Mouse (Mus musculus) liver, embryonic 14.5 days (tissue): ENCODE results near the gene Maml1. TPM values are rescaled to one million over a fixed set of nuclear protein-coding genes. Genes with fewer than 3 reads are reported as not detected.

Experiments used
- ATAC-seq: fragments of 200-750 bp; cut with Nextera tagmentation; 2 replicates; pipeline ENCODE4 v1.8.0; 2017; ENCODE audit warnings: moderate number of reproducible peaks, mild to moderate bottlenecking, moderate library complexity; ENCODE audit not compliant: insufficient read depth
- DNase-seq, 3 experiments: peaks; one replicate each; pipeline ENCODE4 v3.0.0-alpha.2; 2012 to 2013; ENCODE audit warnings: low read depth in 3 of 3, low spot score in 3 of 3
- H3K27ac ChIP-seq: fragments of 300-500 bp; sonication (generic); 2 replicates; pipeline ENCODE4 v1.5.1; 2014; ENCODE audit warnings: moderate library complexity, mild to moderate bottlenecking, control low read depth, inconsistent platforms
- H3K27me3 ChIP-seq: fragments of 300-500 bp; sonication (generic); 2 replicates; pipeline ENCODE4 v1.6.1; 2014; ENCODE audit warnings: mild to moderate bottlenecking, low read length, moderate library complexity; ENCODE audit not compliant: control insufficient read depth, insufficient read depth
- H3K36me3 ChIP-seq: fragments of 300-500 bp; sonication (generic); replicated peaks from 2 replicates; pipeline ENCODE4 v1.6.1; 2014; ENCODE audit warnings: low read depth; ENCODE audit not compliant: control insufficient read depth, insufficient read depth
- H3K4me1 ChIP-seq, 2 experiments: fragments of 200-500 bp in 1 of 2; fragments of 300-500 bp in 1 of 2; sonication (generic) in 1 of 2; replicated peaks; 2 replicates each; pipeline ENCODE4 v1.6.1; 2012 to 2014; ENCODE audit warnings: antibody characterized with exemption in 1 of 2, inconsistent platforms in 1 of 2, low read length in 1 of 2; ENCODE audit not compliant: control insufficient read depth in 2 of 2, insufficient read depth in 2 of 2
- H3K4me2 ChIP-seq: fragments of 300-500 bp; sonication (generic); 2 replicates; pipeline ENCODE4 v1.6.1; 2014; ENCODE audit warnings: low read depth, mild to moderate bottlenecking, control low read depth, moderate library complexity
- H3K4me3 ChIP-seq, 2 experiments: fragments of 200-500 bp in 1 of 2; fragments of 300-500 bp in 1 of 2; sonication (generic) in 1 of 2; 2 replicates each; pipeline ENCODE4 v1.5.1; 2012 to 2014; ENCODE audit warnings: low read depth in 2 of 2, low read length in 2 of 2, mild to moderate bottlenecking in 2 of 2, control low read depth in 1 of 2, inconsistent platforms in 1 of 2, moderate library complexity in 1 of 2; ENCODE audit not compliant: insufficient read depth in 1 of 2
- H3K9ac ChIP-seq: fragments of 300-500 bp; sonication (generic); replicated peaks from 2 replicates; pipeline ENCODE4 v1.6.1; 2014; ENCODE audit warnings: mild to moderate bottlenecking, control low read depth, moderate library complexity
- H3K9me3 ChIP-seq: fragments of 300-500 bp; sonication (generic); 2 replicates; pipeline ENCODE4 v1.6.1; 2016; ENCODE audit warnings: low read length, mixed read lengths; ENCODE audit not compliant: control insufficient read depth
- CTCF ChIP-seq: IDR thresholded peaks from 2 replicates; pipeline ENCODE4 v1.5.1; 2016; ENCODE audit warnings: antibody characterized with exemption, low read depth, control low read depth
- EP300 ChIP-seq: IDR thresholded peaks from 2 replicates; pipeline ENCODE4 v1.6.1; 2016; ENCODE audit warnings: antibody characterized with exemption, low read depth
- WGBS: fragments of 180-500 bp; shearing (Covaris S2); extraction: QIAGEN DNeasy Blood & Tissue Kit; methylation state at CpG from one replicate; pipeline ENCODE4 v1.1.7; 2014; ENCODE audit not compliant: insufficient replicate concordance; 5-methylcytosine and 5-hydroxymethylcytosine counted together
- polyA plus RNA-seq, 2 experiments: library from polyadenylated mRNA; depleted of rRNA in 1 of 2; stranded (reverse) in 1 of 2; unstranded in 1 of 2; fragments of >200 nt; fragmentation: Nextera tagmentation in 1 of 2; extraction: Ambion mirVana in 1 of 2; gene quantifications; 2 replicates each; pipeline versions ENCODE4 v1.2.1 to v1.2.3; 2012 to 2014

Maml1 gene
- polyA plus RNA-seq, 2 experiments: 1.9 to 3.4 TPM

DNA sequence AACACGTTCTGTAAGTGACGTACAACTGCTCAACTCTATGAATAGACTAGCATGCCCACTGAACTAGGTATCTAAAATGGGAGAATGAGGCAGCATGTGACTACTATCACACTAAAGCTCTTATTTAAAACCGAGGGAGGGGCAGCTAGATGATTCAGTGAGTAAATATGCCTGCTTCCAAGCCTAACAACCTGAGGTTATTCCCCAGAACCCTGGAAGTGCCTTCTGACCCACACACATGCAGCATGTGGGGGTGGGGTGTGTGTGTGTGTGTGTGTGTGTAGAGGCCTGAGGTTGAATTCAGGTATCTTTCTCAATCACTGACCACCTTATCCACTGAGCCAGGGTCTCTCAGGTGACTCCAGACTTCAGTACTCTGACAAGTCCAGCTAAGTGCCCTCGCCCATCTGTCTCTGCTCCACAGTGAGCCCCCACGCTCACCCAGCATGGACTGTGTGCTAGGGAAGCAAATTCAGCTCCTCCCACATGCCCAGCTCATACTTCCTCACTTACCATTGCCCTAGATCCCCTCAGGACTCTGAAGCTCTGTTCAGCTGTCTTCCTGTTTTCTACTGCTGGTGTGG, 16.5 kb downstream of the Maml1 start:
- Histone ChIP-seq H3K4me3 (no peak overlapping the region), H3K27ac (no peak overlapping the region), H3K36me3 (no peaks in the 10 kb centered on the region), H3K4me2 (no peak overlapping the region), H3K9me3 (no peaks in the 10 kb centered on the region), H3K9ac (no peak overlapping the region), H3K4me1 (peaks cover 2 to 8% of the 10 kb centered on the region in 2 experiments; a peak in 1 of 4 replicates), H3K27me3 (no peaks in the 10 kb centered on the region)
- ATAC-seq: peak; percentile 37; the same call in 1 of the 2 replicates
- no peak for DNase-seq
- 40% methylated on average over 5 of the region's 5 CpGs for WGBS
- no peak for TF ChIP-seq EP300
- TF ChIP-seq CTCF: no peak

DNA sequence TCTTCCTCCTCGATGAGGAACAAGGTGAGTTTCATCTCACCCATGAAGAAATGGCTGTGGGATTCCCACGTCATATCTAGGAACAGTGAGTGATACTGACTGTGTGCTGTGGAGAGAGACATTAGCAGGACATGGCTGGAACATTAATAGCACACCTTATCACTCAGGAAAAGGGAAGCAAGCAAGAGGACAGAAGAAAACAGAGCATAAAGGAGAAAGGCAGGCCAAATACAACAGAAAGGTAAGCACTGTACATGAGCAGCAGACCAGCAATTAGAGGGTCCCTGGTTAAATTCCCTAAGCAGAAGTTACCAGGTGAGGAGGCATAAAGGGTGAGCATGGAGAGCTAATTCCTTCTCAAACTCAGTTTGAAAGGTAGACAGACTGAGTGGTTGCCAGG, 17.0 kb downstream of the Maml1 start:
- TF ChIP-seq EP300 (no peak), CTCF (no peak)
- no peak for ATAC-seq
- H3K4me1 ChIP-seq: peaks cover 2 to 8% of the 10 kb centered on the region in 2 experiments; a peak in 1 of 4 replicates
- H3K9me3 ChIP-seq: no peaks in the 10 kb centered on the region
- 21% methylated on average over 2 of the region's 2 CpGs for WGBS
- H3K4me2 ChIP-seq: no peak overlapping the region
- no peak for DNase-seq
- H3K27me3 ChIP-seq: no peaks in the 10 kb centered on the region
- H3K36me3 ChIP-seq: no peaks in the 10 kb centered on the region
- H3K9ac ChIP-seq: no peak overlapping the region
- H3K4me3 ChIP-seq: no peak overlapping the region
- H3K27ac ChIP-seq: no peak overlapping the region

DNA sequence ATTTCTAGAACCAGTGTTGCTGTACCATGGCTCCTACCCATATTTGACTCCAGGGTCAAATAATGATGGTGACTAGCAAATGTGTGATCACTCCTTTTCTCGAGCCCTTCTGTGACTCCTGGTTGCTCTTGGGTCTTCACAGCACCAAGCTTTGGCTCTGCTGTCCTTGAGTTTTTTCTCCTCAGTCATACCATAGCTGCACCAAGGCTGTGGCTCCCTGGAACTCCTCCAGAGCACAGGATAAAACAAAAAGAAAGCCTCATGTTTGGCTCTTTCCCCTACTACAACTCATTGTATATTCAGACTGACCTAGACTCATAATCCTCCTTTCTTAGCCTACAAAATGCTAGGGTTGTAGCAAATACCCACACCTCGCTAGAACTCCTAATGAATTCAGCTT, 19.3 kb downstream of the Maml1 start:
- H3K27ac ChIP-seq: no peak overlapping the region
- DNase-seq: no peak
- H3K27me3 ChIP-seq: no peaks in the 10 kb centered on the region
- 73% methylated on average over 2 of the region's 2 CpGs for WGBS
- no peak for ATAC-seq
- no peaks in the 10 kb centered on the region for H3K9me3 ChIP-seq
- H3K9ac ChIP-seq: no peak overlapping the region
- H3K4me2 ChIP-seq: no peak overlapping the region
- TF ChIP-seq CTCF: no peak
- no peak for TF ChIP-seq EP300
- peaks cover 2 to 8% of the 10 kb centered on the region in 2 experiments; a peak in 1 of 4 replicates for H3K4me1 ChIP-seq
- H3K4me3 ChIP-seq: no peak overlapping the region
- H3K36me3 ChIP-seq: no peaks in the 10 kb centered on the region

DNA sequence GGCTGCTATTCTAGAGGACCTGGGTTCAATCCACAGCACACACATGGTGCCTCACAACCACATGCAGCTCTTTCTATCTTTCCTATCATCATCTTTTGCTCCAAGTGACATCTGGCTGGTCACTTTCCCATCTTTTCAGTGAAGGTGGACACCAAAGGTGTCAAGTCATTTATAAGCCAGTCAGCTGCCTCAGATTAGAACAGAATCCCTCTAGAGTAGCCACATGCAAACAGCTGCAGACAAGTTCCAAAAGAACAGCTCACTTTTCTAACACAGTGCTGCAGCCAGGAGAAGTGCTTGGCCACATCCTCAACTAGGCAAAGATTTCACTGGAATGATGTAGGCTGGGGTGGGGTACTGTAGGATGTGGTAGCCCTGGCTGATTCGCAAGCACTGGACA, 22.2 kb downstream of the Maml1 start:
- 92% methylated on average over 1 of the region's 1 CpGs for WGBS

DNA sequence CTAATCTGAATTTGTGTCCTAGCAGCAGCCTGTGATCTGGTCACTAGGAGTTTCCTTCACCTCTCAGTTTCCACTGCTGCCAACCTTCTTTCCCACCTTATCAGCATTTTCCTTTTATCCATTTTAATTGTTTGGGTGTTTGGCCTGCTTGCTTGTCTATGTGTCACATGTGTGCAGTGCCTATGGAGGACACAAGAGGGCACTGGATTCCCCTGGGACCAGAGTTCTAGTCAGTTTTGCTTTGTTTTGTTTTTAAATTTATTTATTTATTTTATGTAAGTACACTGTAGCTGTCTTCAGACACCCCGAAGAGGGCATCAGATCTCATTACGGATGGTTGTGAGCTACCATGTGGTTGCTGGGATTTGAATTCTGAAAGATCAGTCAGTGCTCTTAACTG, 22.9 kb downstream of the Maml1 start:
- peaks cover 11% of the 10 kb centered on the region for H3K36me3 ChIP-seq
- no peak for DNase-seq
- no peak for ATAC-seq
- no peak overlapping the region for H3K4me3 ChIP-seq
- H3K9me3 ChIP-seq: no peaks in the 10 kb centered on the region
- no peak overlapping the region for H3K27ac ChIP-seq
- TF ChIP-seq CTCF: peak; percentile 61; the same call in 1 of the 2 replicates
- no peak for TF ChIP-seq EP300
- WGBS: 60% methylated on average over 2 of the region's 2 CpGs
- H3K9ac ChIP-seq: no peak overlapping the region
- H3K27me3 ChIP-seq: no peaks in the 10 kb centered on the region
- H3K4me2 ChIP-seq: no peak overlapping the region
- no peaks in the 10 kb centered on the region for H3K4me1 ChIP-seq

More for the DNA sequence above, 22.2 kb downstream of the Maml1 start:
- Histone ChIP-seq H3K9ac (no peak overlapping the region), H3K9me3 (no peaks in the 10 kb centered on the region), H3K4me2 (no peak overlapping the region), H3K36me3 (peaks cover 8% of the 10 kb centered on the region), H3K4me3 (no peak overlapping the region), H3K27ac (no peak overlapping the region), H3K4me1 (no peaks in the 10 kb centered on the region; a peak in 1 of 4 replicates), H3K27me3 (no peaks in the 10 kb centered on the region)
- ATAC-seq (no peak), DNase-seq (no peak)
- TF ChIP-seq EP300 (no peak), CTCF (no peak)
